Mouse (Mus musculus) frontal cortex, postnatal 36 days (tissue): Measurements from ENCODE around the gene Col9a1.

ENCODE experiments used
- DNase-seq, 2 experiments: peaks; one replicate each; pipeline ENCODE4 v3.0.0; 2022; ENCODE audit warnings: low spot score in 2 of 2

The Col9a1 gene

GRCm38 (mm10) chr1:24222231-24222630 lies 44.8 kb downstream of the Col9a1 start:
- DNase-seq: no peak

GRCm38 (mm10) chr1:24222981-24223612 lies 45.7 kb downstream of the Col9a1 start:
- peak in 1 of 2 experiments; percentile 69 for DNase-seq

- DNase-seq: peak; percentile 35 to 67
Observed at GRCm38 (mm10) chr1:24225825-24226526, 48.6 kb downstream of the Col9a1 start.

- DNase-seq: no peak
Observed at GRCm38 (mm10) chr1:24226941-24227711, 49.7 kb downstream of the Col9a1 start.

- DNase-seq: peak; percentile 36 to 63
Observed at GRCm38 (mm10) chr1:24229552-24229951, 52.1 kb downstream of the Col9a1 start.

- no peak for DNase-seq
Observed at GRCm38 (mm10) chr1:24230428-24230827, 53.0 kb downstream of the Col9a1 start.

GRCm38 (mm10) chr1:24231504-24232270 lies 54.3 kb downstream of the Col9a1 start:
- DNase-seq: no peak

- no peak for DNase-seq
Observed at GRCm38 (mm10) chr1:24236330-24236729, 58.9 kb downstream of the Col9a1 start.

GRCm38 (mm10) chr1:24240039-24240691 lies 62.8 kb downstream of the Col9a1 start:
- DNase-seq: no peak

- DNase-seq: no peak
Observed at GRCm38 (mm10) chr1:24244931-24245330, 67.5 kb downstream of the Col9a1 start.

GRCm38 (mm10) chr1:24245700-24246375 lies 68.4 kb downstream of the Col9a1 start:
- DNase-seq: no peak

- no peak for DNase-seq
Observed at GRCm38 (mm10) chr1:24248294-24249104, 71.1 kb downstream of the Col9a1 start.

- DNase-seq: peak in 1 of 2 experiments; percentile 66
Observed at GRCm38 (mm10) chr1:24249105-24249664, 71.8 kb downstream of the Col9a1 start.

- no peak for DNase-seq
Observed at GRCm38 (mm10) chr1:24257961-24258360, 80.6 kb downstream of the Col9a1 start.

- DNase-seq: no peak
Observed at GRCm38 (mm10) chr1:24259419-24259818, 82.0 kb downstream of the Col9a1 start.

- DNase-seq: no peak
Observed at GRCm38 (mm10) chr1:24261181-24261580, 83.8 kb downstream of the Col9a1 start.

- no peak for DNase-seq
Observed at GRCm38 (mm10) chr1:24267022-24267421, 89.6 kb downstream of the Col9a1 start.

GRCm38 (mm10) chr1:24286360-24286759 lies 109.0 kb downstream of the Col9a1 start:
- no peak for DNase-seq

GRCm38 (mm10) chr1:24292515-24292914 lies 115.1 kb downstream of the Col9a1 start:
- DNase-seq: no peak
